Mouse (Mus musculus) 3T3-L1 (cell line): ENCODE measurements around the gene Nubp2.

Experiments used
- DNase-seq: peaks from one replicate; pipeline ENCODE4 v3.0.0-alpha.2; 2015; ENCODE audit warnings: low read depth, low spot score

The Nubp2 gene

DNA sequence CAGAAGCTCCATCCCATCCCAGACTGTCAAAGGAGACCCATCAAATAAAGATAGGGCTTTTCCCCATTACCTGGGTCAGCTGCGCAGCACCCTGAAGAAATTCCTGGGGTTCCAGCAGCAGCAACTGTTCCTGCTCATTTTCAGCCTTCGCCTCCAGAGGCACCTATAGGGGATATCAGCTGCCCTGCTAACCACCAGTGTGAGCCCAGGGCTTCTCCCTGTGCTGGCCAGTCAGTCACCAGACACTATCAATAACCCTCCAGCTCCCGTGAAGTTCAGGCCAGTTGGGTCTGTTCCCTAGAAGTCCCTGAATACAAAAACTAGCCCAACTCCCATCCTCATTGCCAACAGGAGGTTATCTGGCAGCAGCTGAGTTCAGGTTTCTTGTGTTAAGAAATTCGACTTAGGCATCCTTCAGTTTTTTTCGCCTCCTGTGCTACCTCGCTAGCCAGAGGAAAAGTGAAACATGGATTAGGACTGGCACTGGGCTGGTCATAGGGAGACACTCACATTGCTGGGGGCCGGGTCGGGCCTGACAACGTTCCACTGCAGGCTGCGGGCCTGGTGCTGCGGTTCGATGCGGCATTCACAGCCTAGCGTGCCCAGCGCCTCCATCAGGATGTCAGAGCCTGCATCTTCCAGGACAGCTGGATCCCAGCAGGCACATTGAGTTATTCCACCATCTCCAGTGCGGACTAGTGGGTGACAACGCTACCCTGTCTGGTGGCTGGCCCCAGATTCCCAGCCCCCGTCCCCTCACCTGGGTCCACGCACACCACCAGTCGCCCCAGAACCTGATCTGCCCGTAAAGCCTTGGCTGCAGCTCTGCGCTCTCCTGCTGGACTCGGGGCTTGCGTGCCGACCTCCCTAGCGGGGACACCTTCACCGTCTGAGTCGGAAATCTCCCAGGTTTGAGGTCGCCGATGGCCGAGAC, 8.2 kb upstream of the Nubp2 start:
- peak; percentile 52 for DNase-seq

DNA sequence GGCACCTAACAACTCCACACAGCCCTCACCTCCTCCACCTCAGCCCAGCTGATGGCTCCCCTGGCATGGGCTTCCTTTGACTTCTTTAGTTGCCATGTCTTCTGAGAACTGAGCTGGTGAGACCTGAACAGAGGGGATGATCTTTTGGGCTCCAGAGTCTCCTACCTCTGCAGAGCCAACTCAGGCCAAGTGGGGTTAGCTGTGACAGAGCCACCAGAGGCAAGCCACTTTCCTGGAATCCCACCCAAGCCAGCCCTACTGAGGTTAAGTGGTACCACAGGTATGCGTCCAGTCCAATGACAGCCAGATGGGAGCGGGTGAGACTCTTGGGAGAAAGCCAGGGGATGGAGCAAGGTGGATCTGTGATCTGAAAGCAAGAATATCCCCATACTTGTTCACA, 7.1 kb upstream of the Nubp2 start:
- DNase-seq: no peak

DNA sequence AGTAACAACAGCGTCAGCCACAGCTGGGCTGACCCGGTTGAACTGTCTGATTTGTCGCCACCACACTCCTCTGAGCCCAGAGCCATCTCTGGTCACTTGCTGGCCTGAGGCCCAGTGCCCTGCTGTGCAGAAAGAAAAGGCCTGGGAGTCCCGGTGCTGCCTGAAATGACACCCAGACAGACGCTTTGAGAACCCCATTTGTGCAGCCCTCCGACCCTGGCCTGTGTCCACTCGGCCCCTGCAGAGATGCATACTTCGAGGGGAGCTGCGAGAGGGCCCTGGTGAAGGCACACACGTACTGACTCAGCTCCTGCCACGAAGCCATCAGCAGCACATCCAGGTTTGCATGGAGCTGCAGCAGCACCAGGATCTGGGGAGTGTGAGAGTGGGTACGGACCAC, 6.6 kb upstream of the Nubp2 start:
- DNase-seq: no peak

DNA sequence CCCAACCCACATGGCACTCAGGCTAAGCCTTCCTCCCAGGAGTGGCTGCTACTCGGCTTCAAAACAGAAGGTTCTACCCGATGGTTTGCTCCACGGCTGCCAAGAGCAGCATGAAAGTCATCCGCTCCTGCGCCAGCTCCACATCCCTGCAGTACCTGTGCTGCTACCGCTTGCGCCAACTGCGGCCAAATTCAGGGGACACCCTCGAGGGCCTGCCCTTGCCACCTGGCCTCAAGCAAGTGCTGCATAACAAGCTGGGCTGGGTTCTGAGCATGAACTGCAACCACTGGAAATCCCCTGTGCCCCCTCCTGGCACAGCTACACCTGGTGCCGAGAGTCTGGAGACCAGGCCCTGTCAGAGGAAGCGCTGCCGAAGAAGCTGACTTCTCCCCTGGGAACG, 5.2 kb upstream of the Nubp2 start:
- no peak for DNase-seq

DNA sequence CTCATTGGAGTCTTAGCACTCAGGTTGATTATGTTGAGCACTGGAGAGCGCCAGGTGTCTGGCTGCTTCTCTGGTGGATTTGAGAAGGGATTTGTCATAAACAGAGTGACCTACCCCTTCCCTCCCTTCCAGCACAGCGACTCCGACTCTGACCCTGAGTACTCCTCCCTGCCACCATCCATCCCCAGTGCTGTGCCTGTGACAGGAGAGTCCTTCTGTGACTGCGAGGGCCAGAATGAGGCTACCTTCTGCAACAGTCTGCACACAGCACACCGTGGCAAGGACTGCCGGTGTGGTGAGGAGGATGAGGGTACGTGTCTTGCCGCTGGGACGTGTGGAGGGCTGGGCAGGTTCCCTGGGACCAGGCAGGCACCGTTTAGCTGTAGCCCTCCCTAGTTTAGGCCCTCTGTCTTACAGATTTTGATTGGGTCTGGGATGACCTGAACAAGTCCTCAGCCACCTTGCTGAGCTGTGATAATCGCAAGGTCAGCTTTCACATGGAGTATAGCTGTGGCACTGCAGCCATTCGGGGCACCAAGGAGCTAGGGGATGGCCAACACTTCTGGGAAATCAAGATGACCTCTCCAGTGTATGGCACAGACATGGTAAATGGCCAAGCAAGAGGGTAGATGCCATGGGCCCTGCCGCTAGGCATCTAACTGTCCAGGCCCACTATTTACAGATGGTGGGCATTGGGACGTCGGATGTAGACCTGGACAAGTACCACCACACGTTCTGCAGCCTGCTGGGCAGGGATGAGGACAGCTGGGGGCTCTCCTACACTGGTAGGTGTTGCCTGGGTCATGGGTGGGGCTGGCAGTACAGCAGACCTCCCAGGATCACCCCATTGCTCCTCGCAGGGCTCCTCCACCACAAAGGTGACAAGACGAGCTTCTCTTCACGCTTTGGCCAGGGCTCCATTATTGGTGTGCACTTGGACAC, 4.3 kb upstream of the Nubp2 start:
- no peak for DNase-seq

DNA sequence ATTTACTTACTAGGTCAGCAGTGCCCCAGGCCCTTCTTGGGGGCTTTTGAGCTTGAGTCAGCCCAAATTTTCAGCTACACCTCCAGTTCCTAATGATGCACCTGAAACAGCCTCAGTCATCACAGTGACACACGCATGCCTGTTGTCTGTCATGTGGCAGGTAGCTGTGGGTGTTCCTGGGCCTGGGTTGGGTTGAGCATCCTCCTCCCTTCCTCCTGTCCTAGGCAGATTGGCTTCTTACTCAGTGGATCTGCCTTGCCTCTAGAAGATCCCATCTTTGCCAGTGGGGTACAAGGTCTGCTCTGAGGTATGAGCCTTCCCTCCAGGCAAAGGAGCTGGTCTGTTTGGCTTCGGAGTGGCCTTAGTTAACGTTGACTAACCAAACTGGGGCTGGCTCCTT, 2.7 kb upstream of the Nubp2 start:
- no peak for DNase-seq

DNA sequence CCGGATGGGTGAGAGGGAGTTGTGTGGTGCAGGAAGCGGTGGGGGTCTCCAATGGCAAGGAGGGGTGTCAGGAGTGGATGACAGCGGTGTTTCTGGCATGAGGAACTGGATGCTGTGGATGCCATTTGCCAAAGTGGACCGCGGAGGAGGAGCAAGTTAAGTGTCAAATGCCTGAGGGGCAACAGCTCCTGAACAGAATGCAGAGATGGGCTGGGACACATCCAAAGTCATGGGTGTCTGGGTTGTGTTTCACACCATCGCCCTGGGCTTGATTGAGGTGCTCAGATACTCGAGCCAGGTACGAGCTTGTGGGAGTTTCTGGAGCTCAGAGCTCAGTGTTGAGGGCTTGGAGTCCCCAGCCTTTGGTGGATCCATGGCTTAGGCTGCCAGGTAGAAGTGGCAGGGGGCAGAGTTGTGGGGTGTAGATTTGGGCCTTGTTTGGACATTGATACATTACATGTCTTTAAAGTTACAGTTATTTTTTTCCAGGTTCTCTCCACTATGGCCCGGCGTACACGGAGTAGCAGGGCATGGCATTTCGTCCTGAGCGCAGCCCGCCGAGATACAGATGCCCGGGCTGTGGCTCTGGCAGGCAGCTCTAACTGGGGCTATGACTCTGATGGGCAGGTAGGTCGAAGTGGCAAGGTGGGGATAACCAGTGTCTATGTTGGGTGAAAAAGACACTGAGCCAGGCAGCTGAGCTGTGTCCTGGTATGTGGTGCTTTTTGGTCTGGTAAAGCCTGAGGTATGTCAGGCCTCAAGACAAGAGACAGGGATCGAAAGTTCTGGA, 1.3 kb upstream of the Nubp2 start:
- peak; percentile 65 for DNase-seq

DNA sequence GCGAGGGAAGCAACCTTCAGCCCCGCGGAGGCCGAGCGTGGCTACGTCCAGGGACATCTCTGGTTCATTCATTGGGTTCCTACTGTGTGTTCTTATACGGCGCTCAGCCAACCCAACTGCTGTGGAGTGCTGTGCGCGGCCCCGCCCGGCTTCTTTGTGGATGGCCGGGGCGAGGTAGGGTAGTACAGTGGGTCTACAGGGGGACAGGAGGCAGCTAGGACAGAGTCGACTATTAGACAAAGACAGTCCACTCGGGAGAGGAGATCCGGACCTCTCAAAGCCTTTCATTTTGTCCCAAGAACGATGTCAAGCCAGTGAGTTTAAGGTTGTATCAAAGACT, 753 bp upstream of the Nubp2 start:
- DNase-seq: no peak

DNA sequence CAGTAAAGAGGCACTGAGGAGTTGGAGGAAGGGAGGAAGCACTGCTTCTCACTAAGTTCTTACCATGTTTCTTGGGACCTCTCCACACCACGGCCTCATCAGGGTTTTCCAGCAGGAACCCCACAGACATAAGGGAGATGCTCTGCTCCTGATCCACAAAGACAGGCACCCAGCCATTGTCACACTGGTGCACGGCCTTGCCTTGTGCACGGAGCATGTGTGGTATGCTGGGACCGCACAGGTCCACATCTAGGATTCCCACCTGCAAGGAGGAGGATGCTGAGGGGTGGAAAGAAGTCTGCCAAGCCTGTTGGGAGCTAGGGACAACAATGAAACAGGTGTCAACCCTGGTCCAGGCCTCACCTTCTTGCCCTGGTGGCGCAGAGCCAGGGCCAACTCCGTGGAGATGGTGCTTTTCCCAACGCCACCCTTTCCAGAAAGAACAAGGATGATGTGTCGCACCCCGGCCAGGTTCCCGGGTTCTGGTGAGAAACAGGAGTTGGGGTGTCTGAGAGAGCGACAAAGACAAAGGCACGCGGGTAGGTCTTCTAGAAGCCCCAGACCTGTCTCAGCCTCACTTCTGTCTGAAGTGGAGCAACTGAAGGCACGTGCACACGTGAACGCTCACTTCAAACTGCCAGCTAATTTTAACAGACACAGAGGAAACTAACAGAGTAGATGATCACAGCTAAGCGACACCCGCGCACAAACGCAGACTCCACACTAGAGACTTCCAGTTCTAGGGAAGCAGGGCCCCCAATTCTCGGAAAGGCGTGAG, 604 bp downstream of the Nubp2 start:
- DNase-seq: no peak

DNA sequence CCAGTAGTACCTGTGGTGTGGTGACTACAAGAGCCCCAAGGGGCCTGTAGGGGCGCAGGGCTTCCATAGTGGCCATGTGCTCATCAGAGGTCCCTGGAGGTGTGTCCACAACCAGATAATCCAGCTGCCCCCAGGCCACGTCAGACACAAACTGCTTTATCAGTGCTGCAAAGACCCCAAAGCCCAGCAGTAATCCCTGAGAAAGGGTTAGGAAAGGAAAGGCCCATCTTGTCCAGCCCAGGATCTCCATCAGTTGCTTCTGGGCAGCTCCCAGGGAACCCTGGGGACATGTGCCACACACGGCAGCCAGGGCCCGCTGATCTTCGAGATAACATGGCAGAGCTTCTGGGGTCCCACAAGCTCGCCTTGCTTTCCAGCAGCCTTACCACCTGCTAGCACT, 1.8 kb downstream of the Nubp2 start:
- no peak for DNase-seq

DNA sequence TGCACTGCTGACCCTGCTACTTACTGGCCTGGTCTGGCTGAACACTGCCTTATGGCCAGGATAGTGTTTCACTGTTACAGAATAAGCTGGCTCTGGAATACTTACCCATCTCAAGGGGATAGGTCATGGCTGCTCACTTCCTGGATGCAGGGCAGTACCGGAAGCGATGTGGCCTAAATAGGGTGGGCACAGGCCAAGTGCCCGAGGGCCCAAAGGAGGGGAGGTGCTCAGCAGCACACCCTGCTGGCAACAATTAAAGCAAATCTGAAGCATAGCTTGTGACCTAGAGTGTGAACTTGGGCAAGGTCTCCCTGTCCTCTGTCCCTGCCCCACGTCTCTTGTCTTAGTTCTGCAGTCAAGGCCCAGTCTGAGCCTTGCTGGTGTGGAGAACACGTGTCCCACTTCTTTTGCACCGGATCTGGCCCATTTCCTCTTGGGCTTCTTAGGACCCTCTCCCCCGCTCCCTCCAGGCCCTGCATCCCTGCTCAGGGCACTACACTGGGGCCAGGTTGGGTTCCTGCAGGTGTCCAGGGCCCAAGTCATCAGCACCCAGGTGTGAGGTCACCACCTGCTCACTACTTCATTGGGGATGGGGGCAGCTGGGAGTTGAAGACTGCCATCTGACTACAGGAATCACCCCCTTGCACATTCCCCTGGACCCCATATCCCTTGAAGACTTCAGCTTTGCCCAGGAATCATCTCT, 4.3 kb downstream of the Nubp2 start:
- peak; percentile 77 for DNase-seq

DNA sequence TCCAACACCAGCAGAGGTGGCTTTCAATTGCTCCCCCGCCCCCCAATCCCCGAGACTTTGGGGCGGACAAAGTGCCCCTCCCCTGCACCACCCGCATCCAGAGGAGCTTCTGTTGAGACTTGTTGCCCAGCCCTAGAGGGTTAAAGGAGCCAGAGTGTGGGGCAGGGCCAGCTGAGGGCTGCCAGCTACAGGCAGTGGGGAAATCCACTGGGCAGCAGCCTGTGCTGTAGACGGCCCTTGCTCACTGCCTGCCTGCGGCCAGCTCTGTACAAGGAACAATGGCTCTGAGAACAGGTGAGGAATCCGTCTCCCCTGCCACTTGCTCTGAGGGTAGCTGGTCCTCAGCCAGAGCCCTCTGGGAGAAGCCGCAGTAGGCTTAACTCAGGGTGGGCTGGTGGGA, 7.6 kb downstream of the Nubp2 start:
- DNase-seq: no peak

DNA sequence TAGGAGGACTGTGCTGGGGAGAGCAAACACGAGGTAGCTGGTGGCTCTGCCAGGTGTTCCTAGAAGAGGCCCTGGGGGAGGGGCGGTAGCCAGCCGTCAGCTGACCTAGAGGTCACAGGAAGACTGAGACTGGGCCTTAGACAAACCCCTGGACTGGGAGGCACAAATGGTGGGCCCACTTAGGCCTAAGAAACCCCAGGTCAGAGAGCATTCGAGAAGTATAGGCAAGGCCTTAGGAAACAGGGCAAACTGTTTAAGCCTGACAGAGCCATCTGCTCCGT, 8.1 kb downstream of the Nubp2 start:
- DNase-seq: no peak

DNA sequence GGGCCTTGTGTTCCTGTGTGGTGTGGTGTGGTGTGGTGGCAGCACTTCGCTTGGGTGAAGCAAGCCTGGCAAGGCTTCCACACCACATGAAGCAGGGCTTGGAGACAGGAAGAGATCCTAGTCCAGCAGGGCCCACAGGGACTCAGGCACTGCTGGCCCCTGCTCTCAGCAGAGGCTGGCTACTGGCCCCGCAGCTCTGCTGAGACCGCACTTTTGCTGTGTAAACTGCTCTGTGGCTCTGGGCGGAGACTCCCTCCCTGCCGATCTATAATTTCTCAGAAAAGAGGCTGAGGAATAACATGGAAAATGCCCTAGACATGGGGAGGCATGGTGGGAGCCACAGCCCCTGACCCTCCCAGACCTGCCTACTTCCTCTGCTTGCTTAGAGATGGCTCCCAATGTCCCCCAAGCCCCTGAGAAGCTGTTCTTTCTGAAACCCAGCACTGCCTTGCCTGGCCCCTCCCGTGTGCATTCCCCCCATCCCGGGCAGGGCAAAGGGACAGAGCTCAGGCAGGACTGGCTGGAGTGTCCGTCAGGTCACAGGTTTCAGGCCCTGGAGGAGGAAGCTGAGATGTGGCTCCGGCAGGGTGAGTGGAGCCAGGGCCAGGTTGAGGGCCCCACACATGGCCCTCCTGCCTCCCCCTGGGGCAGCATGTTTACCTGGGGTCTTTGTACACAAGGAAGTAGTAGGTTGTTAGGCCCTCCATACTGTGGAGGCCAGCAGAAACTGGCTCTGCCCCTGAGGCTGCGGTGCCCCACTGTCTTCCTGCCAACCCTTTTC, 8.6 kb downstream of the Nubp2 start:
- no peak for DNase-seq

DNA sequence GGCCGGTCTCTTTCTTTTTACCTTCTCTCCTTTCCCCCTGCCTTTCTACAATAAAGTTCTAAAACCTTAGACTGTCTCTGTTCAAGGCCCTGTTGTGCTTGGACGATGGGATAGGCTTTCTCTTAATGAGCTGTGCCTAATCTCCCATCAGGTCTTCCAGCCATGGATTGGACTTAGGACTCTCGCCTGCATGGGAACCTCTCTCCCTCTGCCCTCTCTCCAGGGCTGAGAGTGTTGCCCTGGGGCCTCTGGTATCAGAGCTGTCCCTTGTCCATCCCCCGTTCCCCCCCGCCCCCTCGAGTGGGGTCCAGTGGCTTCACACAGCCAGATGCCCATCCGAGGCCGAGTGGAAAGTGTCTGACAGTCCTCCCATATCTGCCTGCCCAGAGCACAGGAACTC, 11.2 kb downstream of the Nubp2 start:
- no peak for DNase-seq

DNA sequence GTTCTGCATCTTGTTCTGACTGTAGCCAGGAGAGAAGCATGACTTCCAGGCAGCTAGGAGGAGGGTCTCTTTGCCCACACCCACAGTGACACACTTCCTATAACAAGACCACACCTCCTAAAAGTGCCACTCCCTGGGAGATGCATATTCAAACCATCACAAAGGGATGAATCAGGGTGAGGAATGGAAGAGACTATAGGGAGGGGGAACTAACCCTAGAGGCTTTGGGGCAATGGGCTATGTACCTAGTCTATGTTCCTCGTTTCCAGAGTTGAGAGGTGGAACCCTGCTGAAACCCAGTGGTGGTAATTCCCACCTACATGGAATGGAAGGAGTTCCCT, 11.8 kb downstream of the Nubp2 start:
- DNase-seq: no peak

DNA sequence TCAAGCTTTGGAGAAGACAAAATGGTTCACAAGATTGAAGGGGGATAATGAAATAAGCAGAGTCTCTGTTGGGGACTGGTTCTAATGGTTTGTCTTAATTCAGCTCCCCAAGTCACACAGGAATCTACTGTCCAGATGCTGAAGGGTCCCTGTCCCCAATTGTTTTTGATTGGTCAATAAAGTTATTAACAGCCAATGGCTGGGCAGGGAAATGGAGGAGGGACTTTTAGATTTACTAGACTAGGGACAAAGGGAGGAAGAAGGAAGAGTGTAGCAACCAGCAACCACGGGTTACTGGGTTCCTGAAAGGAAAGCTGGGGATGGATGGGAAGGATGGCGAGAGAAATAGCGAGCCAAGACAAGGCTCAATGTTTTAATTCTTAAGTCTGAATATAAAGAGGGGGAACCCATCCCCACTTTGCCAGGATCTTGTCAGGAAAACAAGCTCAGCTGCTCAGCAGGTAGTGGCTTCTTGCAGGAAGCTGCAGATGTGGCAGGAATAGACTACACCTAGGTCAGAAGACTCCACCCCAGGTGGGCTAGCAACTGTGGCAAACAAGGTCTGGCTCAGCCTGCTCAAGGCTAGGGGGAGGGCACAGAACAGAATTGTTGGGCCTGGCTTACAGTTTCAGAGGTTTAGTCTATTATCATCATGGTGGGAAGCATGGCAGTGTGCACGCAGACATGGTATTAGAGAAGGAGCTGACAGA, 12.3 kb downstream of the Nubp2 start:
- DNase-seq: no peak

DNA sequence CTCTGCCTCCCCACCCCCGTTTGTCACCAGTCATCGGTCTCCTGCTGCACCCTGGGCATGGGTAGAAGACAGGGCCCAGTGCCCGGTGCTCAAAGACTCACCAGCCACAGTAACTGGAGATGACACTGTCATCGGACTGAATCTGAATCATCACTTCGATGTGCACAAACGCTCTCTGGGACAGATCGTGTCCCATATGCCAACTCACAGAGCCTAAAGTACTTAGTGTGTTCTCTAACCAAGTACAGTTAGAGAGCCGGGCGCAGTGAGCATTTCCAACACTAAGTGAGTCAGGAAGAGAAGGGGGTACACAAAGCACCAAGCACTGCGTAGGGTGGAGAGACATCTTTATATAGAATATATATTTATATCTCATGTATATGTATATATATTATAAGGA, 18.2 kb downstream of the Nubp2 start:
- DNase-seq: no peak

DNA sequence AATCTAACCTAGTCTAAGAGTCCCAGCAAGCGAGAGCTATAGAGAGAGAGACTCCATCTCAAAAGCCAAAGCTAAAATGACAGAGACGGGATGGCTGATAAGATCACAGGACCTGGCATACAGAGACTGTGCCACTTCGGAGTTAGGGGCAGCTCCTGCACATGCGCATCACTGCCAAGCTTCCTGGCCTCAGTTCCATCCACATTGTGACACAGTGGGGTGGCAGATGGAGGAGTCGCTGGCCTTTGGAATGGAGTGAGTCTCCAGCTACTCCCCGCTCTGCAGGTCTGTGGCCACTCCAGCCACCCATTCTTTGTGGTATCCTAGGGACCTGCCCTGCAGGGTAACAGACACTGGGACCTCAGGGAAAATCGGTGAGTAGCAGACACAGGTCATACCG, 20.4 kb downstream of the Nubp2 start, which contains the start of gene Igfals:
Igfals (plus strand) TSS at position 222 of the 400 bp plus-strand sequence.
- DNase-seq: no peak
